Mouse (Mus musculus) spleen, adult 2 months (tissue): ENCODE measurements around the gene Commd9.

Experiments used
- CTCF ChIP-seq: fragments of 200-500 bp; IDR thresholded peaks from 2 replicates; pipeline ENCODE4 v1.5.1; 2011; ENCODE audit warnings: mild to moderate bottlenecking, inconsistent platforms; ENCODE audit not compliant: insufficient read depth, insufficient read length, insufficient replicate concordance; ENCODE audit errors: extremely low read depth
- POLR2A ChIP-seq: fragments of 200-500 bp; IDR thresholded peaks from 2 replicates; pipeline ENCODE4 v1.6.1; 2011; ENCODE audit warnings: low read depth, low read length, inconsistent platforms

- TF ChIP-seq CTCF, result no peak
- TF ChIP-seq POLR2A, result no peak
Measured at GRCm38 (mm10) chr2:101884286-101884685, 1.8 kb upstream of the Commd9 start.
